Mouse (Mus musculus) embryonic facial prominence, embryonic 11.5 days (tissue): ENCODE data around the gene Nhsl1. TPM values are rescaled to one million over a fixed set of nuclear protein-coding genes. Genes with fewer than 3 reads are reported as not detected.

Experiments used
- ATAC-seq: fragments of 200-750 bp; cut with Nextera tagmentation; replicated peaks from 2 replicates; pipeline ENCODE4 v1.8.0; 2017; ENCODE audit warnings: low read depth; ENCODE audit not compliant: insufficient number of reproducible peaks, low FRiP score, low TSS enrichment
- DNase-seq: peaks from one replicate; pipeline ENCODE4 v3.0.0-alpha.2; 2015; ENCODE audit warnings: low spot score
- H3K27ac ChIP-seq: fragments of 300-500 bp; sonication (generic); replicated peaks from 2 replicates; pipeline ENCODE4 v1.5.1; 2014; ENCODE audit warnings: mild to moderate bottlenecking, low read depth, low read length, control low read depth
- H3K27me3 ChIP-seq: fragments of 300-500 bp; sonication (generic); 2 replicates; pipeline ENCODE4 v1.6.1; 2014; ENCODE audit warnings: mild to moderate bottlenecking, low read length, moderate library complexity, mixed read lengths; ENCODE audit not compliant: control insufficient read depth, insufficient read depth
- H3K36me3 ChIP-seq: fragments of 300-500 bp; sonication (generic); replicated peaks from 2 replicates; pipeline ENCODE4 v1.6.1; 2014; ENCODE audit warnings: low read depth, mild to moderate bottlenecking, low read length, moderate library complexity, mixed read lengths; ENCODE audit not compliant: control insufficient read depth, insufficient read depth
- H3K4me1 ChIP-seq: fragments of 300-500 bp; sonication (generic); 2 replicates; pipeline ENCODE4 v1.6.1; 2014; ENCODE audit warnings: low read length, mixed read lengths; ENCODE audit not compliant: control insufficient read depth, insufficient read depth
- H3K4me2 ChIP-seq: fragments of 300-500 bp; sonication (generic); 2 replicates; pipeline ENCODE4 v1.6.1; 2014; ENCODE audit warnings: low read depth, mild to moderate bottlenecking, control low read depth, low read length, moderate library complexity
- H3K4me3 ChIP-seq: fragments of 300-500 bp; sonication (generic); 2 replicates; pipeline ENCODE4 v1.5.1; 2014; ENCODE audit warnings: low read depth, low read length, control low read depth
- H3K9ac ChIP-seq: fragments of 300-500 bp; sonication (generic); replicated peaks from 2 replicates; pipeline ENCODE4 v1.6.1; 2014; ENCODE audit warnings: mild to moderate bottlenecking, control low read depth, low read length
- H3K9me3 ChIP-seq: fragments of 300-500 bp; sonication (generic); replicated peaks from 2 replicates; pipeline ENCODE4 v1.6.1; 2016; ENCODE audit warnings: mild to moderate bottlenecking, low read length, inconsistent platforms, mixed read lengths; ENCODE audit not compliant: control insufficient read depth
- WGBS: fragments of 180-500 bp; shearing (Covaris S2); extraction: QIAGEN DNeasy Blood & Tissue Kit; methylation state at CpG from one replicate; pipeline ENCODE4 v1.1.7; 2014; 5-methylcytosine and 5-hydroxymethylcytosine counted together
- polyA plus RNA-seq: library from polyadenylated mRNA; unstranded; fragments of >200 nt; fragmentation: Nextera tagmentation; extraction: Ambion mirVana; gene quantifications from 2 replicates; pipeline ENCODE4 v1.2.1, GENCODE M21; 2014

Nhsl1 gene
- polyA plus RNA-seq, 1 experiment from 2014 or later: 12.5 TPM

GRCm38 (mm10) chr10:18408128-18408527 is 89.3 kb downstream of the Nhsl1 start:
- Histone ChIP-seq H3K9me3 (no peaks in the 10 kb centered on the region), H3K4me1 (no peaks in the 10 kb centered on the region; the same call in 1 of the 2 replicates), H3K27ac (no peak overlapping the region), H3K4me2 (peak overlapping the region; percentile 73), H3K36me3 (no peaks in the 10 kb centered on the region), H3K4me3 (peak overlapping the region; percentile 35), H3K9ac (peak overlapping the region; percentile 40), H3K27me3 (no peaks in the 10 kb centered on the region)
- ATAC-seq (no peak), DNase-seq (peak; percentile 47)
- 5% methylated on average over 11 of the region's 11 CpGs for WGBS

- Histone ChIP-seq H3K9ac (peak overlapping the region; percentile 40), H3K4me1 (no peaks in the 10 kb centered on the region; the same call in 1 of the 2 replicates), H3K27ac (no peak overlapping the region), H3K27me3 (no peaks in the 10 kb centered on the region), H3K9me3 (no peaks in the 10 kb centered on the region), H3K36me3 (no peaks in the 10 kb centered on the region), H3K4me2 (peak overlapping the region; percentile 73), H3K4me3 (peak overlapping the region; percentile 35)
- WGBS: 37% methylated on average over 9 of the region's 9 CpGs
- ATAC-seq: no peak
- peak; percentile 23 for DNase-seq
Observed at GRCm38 (mm10) chr10:18408635-18409034, 89.8 kb downstream of the Nhsl1 start.

- Histone ChIP-seq H3K9me3 (no peaks in the 10 kb centered on the region), H3K4me2 (peak overlapping the region; percentile 73), H3K9ac (peak overlapping the region; percentile 40), H3K4me3 (peak overlapping the region; percentile 35), H3K36me3 (no peaks in the 10 kb centered on the region), H3K27ac (no peak overlapping the region), H3K4me1 (no peaks in the 10 kb centered on the region; the same call in 1 of the 2 replicates), H3K27me3 (no peaks in the 10 kb centered on the region)
- ATAC-seq: no peak
- 45% methylated on average over 2 of the region's 2 CpGs for WGBS
- DNase-seq: no peak
Observed at GRCm38 (mm10) chr10:18409068-18409467, 90.3 kb downstream of the Nhsl1 start.

- H3K4me1 ChIP-seq: no peaks in the 10 kb centered on the region; the same call in 1 of the 2 replicates
- no peaks in the 10 kb centered on the region for H3K27me3 ChIP-seq
- no peak overlapping the region for H3K4me2 ChIP-seq
- no peak for DNase-seq
- H3K9ac ChIP-seq: no peak overlapping the region
- H3K9me3 ChIP-seq: no peaks in the 10 kb centered on the region
- no peak overlapping the region for H3K4me3 ChIP-seq
- no peaks in the 10 kb centered on the region for H3K36me3 ChIP-seq
- WGBS: 48% methylated on average over 2 of the region's 2 CpGs
- no peak overlapping the region for H3K27ac ChIP-seq
- ATAC-seq: no peak
Observed at GRCm38 (mm10) chr10:18411266-18411665, 92.5 kb downstream of the Nhsl1 start.

- Histone ChIP-seq H3K36me3 (no peaks in the 10 kb centered on the region), H3K9ac (no peak overlapping the region), H3K27ac (no peak overlapping the region), H3K9me3 (no peaks in the 10 kb centered on the region), H3K4me3 (no peak overlapping the region), H3K27me3 (no peaks in the 10 kb centered on the region), H3K4me2 (no peak overlapping the region), H3K4me1 (no peaks in the 10 kb centered on the region)
- no peak for DNase-seq
- no peak for ATAC-seq
- WGBS: 87% methylated on average over 11 of the region's 11 CpGs
Observed at GRCm38 (mm10) chr10:18415946-18416345, 97.2 kb downstream of the Nhsl1 start.

DNA sequence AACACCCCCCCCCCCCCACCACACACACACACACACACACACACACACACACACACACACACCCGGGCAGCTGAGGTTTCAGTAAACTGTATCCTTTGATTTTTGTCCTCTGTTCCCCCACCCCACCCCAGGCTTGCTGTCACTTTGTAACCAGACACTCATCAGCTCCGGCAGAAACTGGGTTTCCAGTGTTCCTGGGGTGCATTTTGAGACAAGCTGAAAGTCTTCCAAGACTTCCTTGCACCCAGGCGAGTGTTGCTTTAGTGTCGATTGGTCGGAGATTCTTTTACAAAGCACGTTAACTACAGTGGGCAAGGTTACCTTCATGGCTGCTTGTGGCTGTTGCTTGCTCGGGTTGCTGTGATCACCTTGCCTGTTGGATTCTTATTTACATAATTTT is 99.4 kb downstream of the Nhsl1 start:
- Histone ChIP-seq H3K27ac (no peak overlapping the region), H3K36me3 (no peaks in the 10 kb centered on the region), H3K9me3 (no peaks in the 10 kb centered on the region), H3K4me1 (no peaks in the 10 kb centered on the region), H3K27me3 (no peaks in the 10 kb centered on the region), H3K9ac (no peak overlapping the region), H3K4me2 (no peak overlapping the region), H3K4me3 (no peak overlapping the region)
- DNase-seq: peak; percentile 22
- 19% methylated on average over 7 of the region's 7 CpGs for whole genome bisulfite sequencing
- ATAC-seq: no peak

- Histone ChIP-seq H3K4me3 (no peak overlapping the region), H3K4me2 (no peak overlapping the region), H3K36me3 (no peaks in the 10 kb centered on the region), H3K9ac (no peak overlapping the region), H3K4me1 (no peaks in the 10 kb centered on the region), H3K27me3 (no peaks in the 10 kb centered on the region), H3K9me3 (no peaks in the 10 kb centered on the region), H3K27ac (no peak overlapping the region)
- 64% methylated on average over 10 of the region's 10 CpGs for WGBS
- ATAC-seq (no peak), DNase-seq (no peak)
Observed at GRCm38 (mm10) chr10:18419508-18419907, 100.7 kb downstream of the Nhsl1 start.

DNA sequence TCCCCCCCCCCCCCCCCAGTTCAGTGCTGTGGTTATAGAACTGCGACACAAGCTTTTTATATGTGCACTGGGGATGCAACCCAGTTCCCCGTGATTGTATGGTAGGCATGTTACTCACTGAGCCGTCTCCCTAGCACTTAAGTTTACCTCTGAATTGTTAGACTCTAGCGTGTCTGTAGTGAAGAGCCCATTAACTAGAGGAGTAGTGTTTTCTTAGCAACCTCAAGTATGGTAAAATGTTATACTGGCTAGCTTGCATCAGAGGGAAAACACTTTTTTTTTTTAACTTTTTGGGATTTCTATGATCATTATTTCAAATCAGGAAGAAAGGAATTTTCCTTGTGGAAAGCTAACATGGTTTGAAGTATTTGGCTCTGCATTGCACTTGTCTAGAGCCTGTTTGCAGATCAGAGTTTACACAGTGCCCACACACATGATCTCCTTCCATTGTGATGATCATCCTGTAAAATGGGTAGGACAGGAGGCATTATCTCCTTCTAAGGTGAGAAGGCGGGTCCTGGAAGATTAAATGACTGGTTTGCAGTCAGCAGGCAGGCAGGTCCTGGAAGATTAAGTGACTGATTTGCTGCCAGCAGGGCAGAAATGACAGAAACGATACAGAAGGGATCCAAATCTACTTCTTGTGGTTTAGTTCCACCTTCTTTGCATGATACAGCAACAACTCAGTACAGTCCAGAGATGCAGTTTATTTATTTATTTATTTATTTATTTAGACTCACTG is 101.6 kb downstream of the Nhsl1 start:
- Histone ChIP-seq H3K9me3 (no peaks in the 10 kb centered on the region), H3K4me2 (no peak overlapping the region), H3K4me3 (no peak overlapping the region), H3K27me3 (no peaks in the 10 kb centered on the region), H3K4me1 (no peaks in the 10 kb centered on the region), H3K9ac (no peak overlapping the region), H3K27ac (no peak overlapping the region), H3K36me3 (no peaks in the 10 kb centered on the region)
- 85% methylated on average over 6 of the region's 6 CpGs for WGBS
- no peak for DNase-seq
- ATAC-seq: no peak
